Mouse (Mus musculus) c-Kit-negative CD71-positive TER-119-positive erythroid progenitor cells, embryonic 14.5 days (primary cell): ENCODE results near the gene Disc1.

Source experiments
- DNase-seq: peaks from one replicate; pipeline ENCODE4 v3.0.0-alpha.2; 2013; ENCODE audit warnings: low read depth, low spot score

Gene Disc1

GRCm38 (mm10) chr8:125220608-125221007 lies 166.6 kb downstream of the Disc1 start:
- no peak for DNase-seq

GRCm38 (mm10) chr8:125221062-125221461 lies 167.1 kb downstream of the Disc1 start:
- DNase-seq: no peak

GRCm38 (mm10) chr8:125223031-125223753 lies 169.2 kb downstream of the Disc1 start:
- no peak for DNase-seq

GRCm38 (mm10) chr8:125224271-125224699 lies 170.3 kb downstream of the Disc1 start:
- no peak for DNase-seq

- no peak for DNase-seq
These were observed 171.3 kb downstream of the Disc1 start for GRCm38 (mm10) chr8:125225266-125225665.

GRCm38 (mm10) chr8:125226989-125227624 lies 173.1 kb downstream of the Disc1 start:
- no peak for DNase-seq

- DNase-seq: no peak
These were observed 176.6 kb downstream of the Disc1 start for GRCm38 (mm10) chr8:125230526-125231131.

- no peak for DNase-seq
These were observed 178.7 kb downstream of the Disc1 start for GRCm38 (mm10) chr8:125232724-125233123.

GRCm38 (mm10) chr8:125235898-125236835 lies 182.2 kb downstream of the Disc1 start:
- DNase-seq: no peak

- DNase-seq: no peak
These were observed 186.8 kb downstream of the Disc1 start for GRCm38 (mm10) chr8:125240763-125241162.

GRCm38 (mm10) chr8:125242382-125242781 lies 188.4 kb downstream of the Disc1 start:
- no peak for DNase-seq

- DNase-seq: no peak
These were observed 188.9 kb downstream of the Disc1 start for GRCm38 (mm10) chr8:125242921-125243320.

- DNase-seq: no peak
These were observed 192.8 kb downstream of the Disc1 start for GRCm38 (mm10) chr8:125246737-125247292.

- DNase-seq: no peak
These were observed 193.4 kb downstream of the Disc1 start for GRCm38 (mm10) chr8:125247349-125247748.

- no peak for DNase-seq
These were observed 199.0 kb downstream of the Disc1 start for GRCm38 (mm10) chr8:125252946-125253345.

- DNase-seq: no peak
These were observed 199.6 kb downstream of the Disc1 start for GRCm38 (mm10) chr8:125253505-125254180.

GRCm38 (mm10) chr8:125254188-125255005 lies 200.4 kb downstream of the Disc1 start:
- no peak for DNase-seq

- DNase-seq: no peak
These were observed 201.2 kb downstream of the Disc1 start for GRCm38 (mm10) chr8:125255006-125255685.

GRCm38 (mm10) chr8:125257660-125258059 lies 203.7 kb downstream of the Disc1 start:
- no peak for DNase-seq
